Mouse (Mus musculus): Measurements from ENCODE around the gene Macc1. TPM values are rescaled to one million over a fixed set of nuclear protein-coding genes. Genes with fewer than 3 reads are reported as not detected.

The Macc1 gene
- total RNA-seq, 2 experiments from 2014 or later, result not detected

DNA sequence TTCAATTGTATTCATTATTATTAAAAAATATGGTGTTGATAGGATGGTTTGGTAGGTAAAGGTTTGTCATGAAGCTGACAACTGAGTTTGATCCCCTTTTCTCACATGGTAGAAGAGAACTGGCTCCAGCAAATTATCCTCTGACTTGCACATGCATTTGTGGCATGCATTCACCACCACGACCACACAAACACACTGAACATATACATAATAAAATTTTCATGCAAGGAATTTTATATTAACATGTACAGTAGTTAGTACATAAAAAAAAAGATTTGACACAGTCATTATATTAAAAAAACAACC is 150.8 kb downstream of the Macc1 start:
- ATAC-seq (replicated peaks; ENCODE audit: low FRiP score, poor library complexity, severe bottlenecking), result no peak

DNA sequence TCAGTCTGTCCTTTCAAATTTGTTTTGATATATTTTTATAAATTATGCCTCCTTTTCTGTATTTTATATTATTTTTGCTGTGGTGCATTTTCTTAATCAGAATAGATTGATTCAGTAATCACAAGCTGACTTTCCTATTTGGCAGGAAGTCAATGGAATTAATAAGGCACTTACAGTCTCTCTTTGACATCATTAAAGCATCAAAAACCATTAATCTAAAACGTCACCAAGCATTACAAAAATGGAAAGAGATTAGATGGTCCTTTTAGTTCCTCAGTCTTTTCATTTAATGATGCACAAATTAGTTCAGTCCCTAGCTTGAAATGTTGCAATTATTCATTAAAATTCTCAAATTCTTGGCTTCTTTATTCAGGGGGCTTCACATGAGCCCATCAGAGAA is 153.6 kb downstream of the Macc1 start:
- ATAC-seq (replicated peaks; ENCODE audit: low FRiP score, poor library complexity, severe bottlenecking), result no peak

DNA sequence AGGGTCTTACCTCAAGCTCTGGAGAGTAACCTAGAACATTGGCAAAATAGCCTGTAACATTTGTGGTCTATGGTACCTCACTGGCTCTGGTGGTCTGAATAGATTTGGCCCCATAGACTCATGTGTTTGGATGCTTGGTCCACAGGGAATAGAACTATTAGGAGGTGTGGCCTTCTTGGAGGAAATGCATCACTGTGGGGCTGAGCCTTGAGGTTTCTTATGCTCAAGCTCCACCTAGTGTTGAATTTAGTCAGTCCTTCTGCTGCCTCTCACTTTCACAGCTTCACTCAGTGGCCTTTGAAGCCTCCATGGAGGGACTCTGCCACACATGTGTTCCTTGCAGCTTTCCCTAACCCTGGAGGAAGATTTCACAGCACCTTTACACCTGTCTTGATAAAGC is 156.2 kb downstream of the Macc1 start:
- ATAC-seq (replicated peaks; ENCODE audit: low FRiP score, poor library complexity, severe bottlenecking), result no peak

DNA sequence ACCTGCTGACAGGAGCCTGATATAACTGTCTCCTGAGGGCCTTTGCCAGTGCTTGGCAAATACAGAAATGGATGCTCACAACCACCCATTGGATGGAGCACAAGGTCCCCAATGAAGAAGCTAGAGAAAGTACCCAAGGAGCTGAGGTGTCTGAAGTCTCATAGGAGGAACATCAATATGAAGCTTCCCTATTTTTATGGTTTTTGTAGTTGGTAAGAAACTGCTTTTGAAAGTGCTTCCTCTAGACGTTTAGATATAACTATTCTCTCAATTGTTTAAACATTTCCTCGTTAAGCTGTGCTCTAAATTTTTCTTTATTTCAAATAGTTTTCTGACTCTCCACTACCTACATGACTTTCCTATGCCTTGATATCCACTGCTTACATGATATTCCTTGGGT is 169.2 kb downstream of the Macc1 start:
- ATAC-seq (replicated peaks; ENCODE audit: low FRiP score, poor library complexity, severe bottlenecking), result no peak

DNA sequence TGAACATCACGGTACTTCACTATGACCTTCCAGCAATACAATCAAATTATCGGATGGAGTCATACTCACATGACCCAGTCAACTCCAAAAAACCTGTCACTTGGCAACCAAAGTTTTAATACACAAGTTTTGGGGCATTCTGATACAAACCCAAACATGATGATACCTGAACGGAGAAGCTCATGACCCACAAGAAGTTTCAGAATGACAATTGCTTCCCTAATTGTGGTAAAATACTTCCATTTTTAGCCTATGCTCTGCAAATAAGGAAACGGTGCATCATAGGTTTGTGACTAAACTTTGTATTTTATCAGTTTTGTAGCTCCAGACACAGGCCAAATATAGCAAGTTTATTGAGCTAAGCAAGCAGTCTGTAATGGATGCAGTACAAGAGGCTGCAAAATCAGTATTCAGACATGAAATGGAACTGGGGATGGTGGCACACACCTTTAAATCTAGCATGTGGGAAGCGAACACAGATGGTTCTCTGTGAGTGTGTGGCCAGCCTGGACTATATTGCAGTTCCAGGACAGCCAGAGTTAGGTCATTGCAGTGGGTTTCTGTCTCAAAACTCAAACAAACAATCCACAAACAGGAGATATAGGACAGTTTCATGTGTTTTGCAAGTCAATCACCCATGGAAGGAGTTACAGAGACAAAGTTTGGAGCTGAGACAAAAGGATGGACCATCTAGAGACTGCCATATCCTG is 170.0 kb downstream of the Macc1 start:
- ATAC-seq (replicated peaks; ENCODE audit: low FRiP score, poor library complexity, severe bottlenecking), result no peak

DNA sequence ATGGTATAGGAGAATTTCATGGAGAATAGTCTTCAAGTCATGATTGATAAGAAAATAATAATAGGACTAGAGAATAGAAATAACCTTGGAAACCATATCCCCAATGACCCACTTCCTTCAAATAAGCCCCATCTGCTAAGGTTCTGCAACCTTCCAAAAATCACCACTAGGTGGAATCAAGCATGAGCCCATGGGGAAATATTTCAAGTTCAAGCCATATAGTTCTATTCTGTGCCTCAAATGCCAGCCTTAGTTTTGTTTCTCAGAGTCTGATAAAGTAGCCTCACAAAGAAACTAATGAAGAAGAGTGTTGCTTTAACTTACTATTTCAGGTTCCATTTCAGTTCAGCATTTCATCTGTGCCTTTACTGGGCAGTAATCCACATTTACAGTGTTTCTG is 197.1 kb downstream of the Macc1 start:
- no peak for ATAC-seq (replicated peaks; ENCODE audit: low FRiP score, poor library complexity, severe bottlenecking)

Other genes with a start within 250 kb of the Macc1 start
- gene Itgb8, start 75.5 kb upstream of the Macc1 start, total RNA-seq (2015; ENCODE audit: low replicate concordance), result not detected in 2 replicates
- gene Itgb8, start 75.5 kb upstream of the Macc1 start, total RNA-seq (2017; ENCODE audit: low replicate concordance), result not detected in 2 replicates